Mouse (Mus musculus): ENCODE results near the gene Ptgds. TPM values are rescaled to one million over a fixed set of nuclear protein-coding genes. Genes with fewer than 3 reads are reported as not detected.

Gene Ptgds
- total and polyA plus RNA-seq, 3 experiments: 0.37 to 0.46 TPM; not detected in 1

GRCm38 (mm10) chr2:25433101-25433500 lies 36.7 kb downstream of the Ptgds start:
- H3K9me3 ChIP-seq (replicated peaks; ENCODE audit: low read length): no peaks in the 10 kb centered on the region
- H3K79me2 ChIP-seq (replicated peaks; ENCODE audit: control insufficient read depth, extremely low read depth, insufficient read depth, poor library complexity, severe bottlenecking): no peaks in the 10 kb centered on the region
- H3K4me2 ChIP-seq (ENCODE audit: insufficient read depth, low read depth, poor library complexity, severe bottlenecking): no peak overlapping the region
- H3K27me3 ChIP-seq (replicated peaks): no peaks in the 10 kb centered on the region
- no peak overlapping the region for H3K27ac ChIP-seq (ENCODE audit: insufficient read depth, low read depth)
- TF ChIP-seq RAD21 (IDR thresholded peaks at IDR 0.05; ENCODE audit: low read depth, low read length) (no peak), TBP (conservative IDR thresholded peaks at IDR 0.05; ENCODE audit: low read depth, low read length) (no peak), TCF12 (IDR thresholded peaks at IDR 0.05; ENCODE audit: low read depth, low read length) (no peak), MYC (IDR thresholded peaks at IDR 0.05; ENCODE audit: low read depth, low read length) (no peak), MAZ (IDR thresholded peaks at IDR 0.05; ENCODE audit: low read depth, low read length) (no peak), IRF4 (IDR thresholded peaks at IDR 0.05; ENCODE audit: low read depth, low read length) (no peak), CTCF (conservative IDR thresholded peaks at IDR 0.05 in 1 of 2, IDR thresholded peaks at IDR 0.05 in 1 of 2; ENCODE audit: low read depth in 2 of 2, low read length in 2 of 2) (no peak), ELF1 (IDR thresholded peaks at IDR 0.05; ENCODE audit: low read depth, low read length) (no peak), NELFE (IDR thresholded peaks at IDR 0.05; ENCODE audit: low read depth, low read length) (no peak), POLR2AphosphoS2 (IDR thresholded peaks at IDR 0.05; ENCODE audit: low read depth, low read length) (no peak), ZMIZ1 (IDR thresholded peaks at IDR 0.05; ENCODE audit: low read depth, low read length) (no peak), JUN (IDR thresholded peaks at IDR 0.05; ENCODE audit: insufficient read depth, low read depth, low read length) (no peak), MXI1 (IDR thresholded peaks at IDR 0.05; ENCODE audit: low read depth, low read length) (no peak), ZKSCAN1 (IDR thresholded peaks at IDR 0.05; ENCODE audit: borderline replicate concordance, low read depth, low read length) (no peak), EP300 (IDR thresholded peaks at IDR 0.05; ENCODE audit: low read length) (no peak), POLR2A (IDR thresholded peaks at IDR 0.05; ENCODE audit: low read depth, low read length) (no peak), MAX (IDR thresholded peaks at IDR 0.05; ENCODE audit: low read length) (no peak), UBTF (IDR thresholded peaks at IDR 0.05; ENCODE audit: low read depth, low read length) (no peak), JUND (conservative IDR thresholded peaks at IDR 0.05; ENCODE audit: low read depth, low read length) (no peak), BHLHE40 (IDR thresholded peaks at IDR 0.05; ENCODE audit: low read depth, low read length) (no peak)
- H3K4me1 ChIP-seq (ENCODE audit: control insufficient read depth in 1 of 2, insufficient read depth in 2 of 2): peaks cover 13 to 20% of the 10 kb centered on the region in 2 experiments
- in situ Hi-C loops (cut with MboI; ENCODE audit: low pct_ligation_motif_present, low pct_unique_long_range_greater_than_20kb, low sequenced_read_pairs) (loop anchor here (5.0 kb wide), 1 partner anchor 44 kb away; no protein-coding TSS in a partner anchor), dilution Hi-C loops (cut with MboI; ENCODE audit: extremely low pct_ligation_motif_present, extremely low pct_unique_long_range_greater_than_20kb, low sequenced_read_pairs) (no loop called here)
- H3K9ac ChIP-seq (ENCODE audit: insufficient read depth, low read depth): no peak overlapping the region
- H3K4me3 ChIP-seq (replicated peaks in 1 of 3; ENCODE audit: low read depth in 2 of 3, low read length in 2 of 3, poor library complexity in 1 of 3): no peak overlapping the region
- H3K36me3 ChIP-seq (replicated peaks in 1 of 2; ENCODE audit: control insufficient read depth in 1 of 2, insufficient read depth in 1 of 2, low read length in 1 of 2): peaks cover 32 to 78% of the 10 kb centered on the region in 2 experiments
- DNase-seq (ENCODE audit: extremely low read depth): no peak

GRCm38 (mm10) chr2:25432326-25433098 lies 37.3 kb downstream of the Ptgds start:
- H3K4me3 ChIP-seq (replicated peaks in 1 of 3; ENCODE audit: low read depth in 2 of 3, low read length in 2 of 3, poor library complexity in 1 of 3): no peak overlapping the region
- peaks cover 16 to 25% of the 10 kb centered on the region in 2 experiments for H3K4me1 ChIP-seq (ENCODE audit: control insufficient read depth in 1 of 2, insufficient read depth in 2 of 2)
- H3K4me2 ChIP-seq (ENCODE audit: insufficient read depth, low read depth, poor library complexity, severe bottlenecking): no peak overlapping the region
- H3K36me3 ChIP-seq (replicated peaks in 1 of 2; ENCODE audit: control insufficient read depth in 1 of 2, insufficient read depth in 1 of 2, low read length in 1 of 2): peaks cover 26 to 72% of the 10 kb centered on the region in 2 experiments
- in situ Hi-C loops (cut with MboI; ENCODE audit: low pct_ligation_motif_present, low pct_unique_long_range_greater_than_20kb, low sequenced_read_pairs): loop anchor here (5.0 kb wide), 1 partner anchor 45 kb away; no protein-coding TSS in a partner anchor
- H3K27ac ChIP-seq (ENCODE audit: insufficient read depth, low read depth): no peak overlapping the region
- no peaks in the 10 kb centered on the region for H3K79me2 ChIP-seq (replicated peaks; ENCODE audit: control insufficient read depth, extremely low read depth, insufficient read depth, poor library complexity, severe bottlenecking)
- TF ChIP-seq KAT2A (IDR thresholded peaks at IDR 0.05; ENCODE audit: insufficient replicate concordance, low read length) (no peak), PAX5 (IDR thresholded peaks at IDR 0.05; ENCODE audit: low read length) (no peak), JUND (conservative IDR thresholded peaks at IDR 0.05; ENCODE audit: low read depth, low read length) (no peak), POLR2A (IDR thresholded peaks at IDR 0.05; ENCODE audit: low read depth, low read length) (no peak), NELFE (IDR thresholded peaks at IDR 0.05; ENCODE audit: low read depth, low read length) (no peak), E2F4 (IDR thresholded peaks at IDR 0.05; ENCODE audit: insufficient replicate concordance, low read depth, low read length) (no peak), ZNF384 (IDR thresholded peaks at IDR 0.05; ENCODE audit: low read depth, low read length) (no peak), MEF2A (IDR thresholded peaks at IDR 0.05; ENCODE audit: borderline replicate concordance, low read depth, low read length) (no peak), SMC3 (IDR thresholded peaks at IDR 0.05; ENCODE audit: low read depth, low read length) (no peak), CHD1 (IDR thresholded peaks at IDR 0.05; ENCODE audit: low read depth, low read length) (no peak), GABPA (IDR thresholded peaks at IDR 0.05; ENCODE audit: insufficient replicate concordance, low read depth, low read length) (no peak), ETS1 (conservative IDR thresholded peaks at IDR 0.05; ENCODE audit: low read depth, low read length) (no peak), TBP (conservative IDR thresholded peaks at IDR 0.05; ENCODE audit: low read depth, low read length) (no peak), MXI1 (IDR thresholded peaks at IDR 0.05; ENCODE audit: low read depth, low read length) (no peak), UBTF (IDR thresholded peaks at IDR 0.05; ENCODE audit: low read depth, low read length) (no peak), TCF12 (IDR thresholded peaks at IDR 0.05; ENCODE audit: low read depth, low read length) (no peak), MAX (IDR thresholded peaks at IDR 0.05; ENCODE audit: low read length) (no peak), ELF1 (IDR thresholded peaks at IDR 0.05; ENCODE audit: low read depth, low read length) (no peak)
- no peak overlapping the region for H3K9ac ChIP-seq (ENCODE audit: insufficient read depth, low read depth)
- no peaks in the 10 kb centered on the region for H3K27me3 ChIP-seq (replicated peaks)
- H3K9me3 ChIP-seq (replicated peaks; ENCODE audit: low read length): no peaks in the 10 kb centered on the region
- no peak for DNase-seq (ENCODE audit: extremely low read depth)
- dilution Hi-C loops (cut with MboI; ENCODE audit: extremely low pct_ligation_motif_present, extremely low pct_unique_long_range_greater_than_20kb, low sequenced_read_pairs): no loop called here

All from CH12.LX (cell line).